In genomic region chr13:71507421-71507931, GRCm38 (mm10) we compare ENCODE assay signal across 8 mouse cellular contexts.
A peak's percentile ranks its signal among the peaks of the same experiment; 100 is the strongest.
DNase-seq lines count a peak whose midpoint lies in the region; ATAC-seq lines count a peak whose summit lies in the region.

No protein-coding gene starts in this region.

- no peak overlapping the region for H3K9ac ChIP-seq in embryonic facial prominence, embryonic 15.5 days
- H3K9ac ChIP-seq in limb, embryonic 11.5 days (ENCODE audit: low read length): no peak overlapping the region
- 0 out of 2 replicates have a peak overlapping the region, but pooled peaks have one; percentile 13 for H3K9ac ChIP-seq in neural tube, embryonic 12.5 days

- H3K4me2 ChIP-seq in embryonic facial prominence, embryonic 15.5 days (replicated peaks): peak overlapping the region; percentile 30; the same call in 1 of the 2 replicates
- H3K4me2 ChIP-seq in limb, embryonic 11.5 days (ENCODE audit: low read depth, severe bottlenecking): 0 out of 2 replicates have a peak overlapping the region, but pooled peaks have one; percentile 10
- peak overlapping the region; percentile 51 for H3K4me2 ChIP-seq in neural tube, embryonic 12.5 days (replicated peaks)

- H3K4me3 ChIP-seq in embryonic facial prominence, embryonic 15.5 days (replicated peaks): no peak overlapping the region
- no peak overlapping the region for H3K4me3 ChIP-seq in limb, embryonic 11.5 days (ENCODE audit: low read depth, low read length)
- no peak overlapping the region; the same call in 1 of the 2 replicates for H3K4me3 ChIP-seq in neural tube, embryonic 12.5 days

- no peaks in the 10 kb centered on the region for H3K36me3 ChIP-seq in embryonic facial prominence, embryonic 15.5 days
- H3K36me3 ChIP-seq in limb, embryonic 11.5 days (ENCODE audit: control insufficient read depth, insufficient read depth, low read length): no peaks in the 10 kb centered on the region
- H3K36me3 ChIP-seq in neural tube, embryonic 12.5 days: no peaks in the 10 kb centered on the region

- WGBS in embryonic facial prominence, embryonic 15.5 days: 17% methylated on average over 10 of the region's 10 CpGs
- WGBS in limb, embryonic 11.5 days: 11% methylated on average over 10 of the region's 10 CpGs
- 2% methylated on average over 10 of the region's 10 CpGs for WGBS in neural tube, embryonic 12.5 days

- peaks cover 4% of the 10 kb centered on the region; the same call in 1 of the 2 replicates for H3K4me1 ChIP-seq in embryonic facial prominence, embryonic 15.5 days
- H3K4me1 ChIP-seq in limb, embryonic 11.5 days (ENCODE audit: control insufficient read depth, insufficient read depth, low read length): peaks cover 11% of the 10 kb centered on the region
- H3K4me1 ChIP-seq in neural tube, embryonic 12.5 days: peaks cover 15% of the 10 kb centered on the region

- H3K27me3 ChIP-seq in embryonic facial prominence, embryonic 15.5 days: no peaks in the 10 kb centered on the region
- 0 out of 2 replicates have a peak, but pooled peaks cover 3% of the 10 kb centered on the region for H3K27me3 ChIP-seq in limb, embryonic 11.5 days (ENCODE audit: control insufficient read depth, insufficient read depth, low read length)
- H3K27me3 ChIP-seq in neural tube, embryonic 12.5 days (replicated peaks): 0 out of 2 replicates have a peak, but pooled peaks cover 3% of the 10 kb centered on the region

- no peak overlapping the region for H3K27ac ChIP-seq in embryonic facial prominence, embryonic 15.5 days (replicated peaks)
- H3K27ac ChIP-seq in limb, embryonic 11.5 days (replicated peaks; ENCODE audit: low read depth, low read length): no peak overlapping the region
- peak overlapping the region; percentile 27; the same call in 1 of the 2 replicates for H3K27ac ChIP-seq in neural tube, embryonic 12.5 days

- peak; percentile 55 for DNase-seq in brain, adult 2 months (ENCODE audit: low read depth, low spot score)
- peak; percentile 56 for DNase-seq in kidney, adult 9 months
- peak; percentile 34 for DNase-seq in limb, embryonic 11.5 days (ENCODE audit: low spot score)
- DNase-seq in adrenal gland, adult (ENCODE audit: inconsistent age in 2 of 2, low spot score in 1 of 2): no peak

- no peaks in the 10 kb centered on the region for H3K9me3 ChIP-seq in embryonic facial prominence, embryonic 15.5 days (replicated peaks)
- no peaks in the 10 kb centered on the region for H3K9me3 ChIP-seq in limb, embryonic 11.5 days (ENCODE audit: control insufficient read depth, low read length)
- H3K9me3 ChIP-seq in neural tube, embryonic 12.5 days: no peaks in the 10 kb centered on the region

- peak; percentile 47; the same call in 1 of the 2 replicates for ATAC-seq in embryonic facial prominence, embryonic 15.5 days (ENCODE audit: insufficient number of reproducible peaks, low FRiP score, low TSS enrichment, low read depth)
- ATAC-seq in limb, embryonic 11.5 days (ENCODE audit: insufficient number of reproducible peaks, low FRiP score, low TSS enrichment, low read depth): peak; percentile 63; the same call in 1 of the 2 replicates
- peak; percentile 95 for ATAC-seq in neural tube, embryonic 12.5 days (ENCODE audit: low FRiP score, low read depth)
- no peak for ATAC-seq in erythroid progenitor cell, adult 5-6 weeks (replicated peaks; ENCODE audit: low FRiP score, poor library complexity, severe bottlenecking)
- ATAC-seq in CD4-positive, CD25-positive, alpha-beta regulatory T cell, adult 4 months: no peak

Comparison
In these comparisons a context has a peak if more than half of its experiments do, and no peak if none do; other contexts are left out.
1. DNase-seq: peak in brain, adult 2 months (single experiment), kidney, adult 9 months (single experiment) and limb, embryonic 11.5 days (single experiment); none in adrenal gland, adult (0 of 2).
2. ATAC-seq: peak in embryonic facial prominence, embryonic 15.5 days (single experiment), limb, embryonic 11.5 days (single experiment) and neural tube, embryonic 12.5 days (single experiment); none in erythroid progenitor cell, adult 5-6 weeks (single experiment) and CD4-positive, CD25-positive, alpha-beta regulatory T cell, adult 4 months (single experiment).
3. Peak in every context shown above with its lines, with median percentiles within 50 percentile points of each other: H3K4me2 ChIP-seq.